Mouse (Mus musculus): ENCODE measurements at regions not wholly inside any gene's neighbourhood (a gene's known extent, or its start where the extent isn't known, plus 50 kb on each side); places are given as distances from the start of the nearest gene placed in this dataset.
A peak's percentile ranks its signal among the peaks of the same experiment; 100 is the strongest.
"Not testable (repeated sequence)": the region's sequence is repeated elsewhere in the genome, so short reads cannot be mapped to it uniquely, and the experiment has no call there.

DNA sequence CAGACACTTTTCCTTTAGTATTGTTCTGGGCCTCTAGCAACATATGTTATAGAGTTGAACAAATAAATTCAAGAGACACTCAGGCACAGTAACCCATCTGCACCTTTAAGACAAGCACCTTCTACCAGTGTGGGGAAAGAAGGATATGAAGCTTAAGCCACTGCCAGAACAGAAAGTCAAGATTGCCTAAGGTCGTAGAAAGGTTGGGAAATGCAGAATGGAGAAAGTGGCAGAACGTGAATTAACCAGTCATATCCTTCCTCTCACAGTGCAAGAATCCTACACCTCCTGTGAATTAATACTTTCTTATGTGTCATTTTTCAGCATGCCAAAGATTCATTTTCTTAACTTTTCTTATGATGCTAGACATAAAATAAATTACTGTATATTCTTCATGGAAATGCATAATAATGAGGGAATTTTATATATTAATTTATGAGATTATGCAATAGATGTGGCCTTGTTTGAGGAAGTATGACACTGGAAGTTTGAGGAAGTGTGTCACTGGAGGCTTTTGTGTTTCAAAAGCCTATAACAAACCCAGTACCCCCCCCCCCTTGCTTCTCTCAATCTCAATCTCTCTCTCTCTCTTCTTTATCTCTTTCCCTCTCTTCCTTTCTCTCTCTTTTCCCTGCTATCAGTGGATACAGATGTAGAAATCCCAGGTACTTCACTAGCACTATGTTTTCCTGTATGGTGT lies 361.6 kb upstream of the Edil3 start:
- no peak for DNase-seq (ENCODE audit: low spot score)

DNA sequence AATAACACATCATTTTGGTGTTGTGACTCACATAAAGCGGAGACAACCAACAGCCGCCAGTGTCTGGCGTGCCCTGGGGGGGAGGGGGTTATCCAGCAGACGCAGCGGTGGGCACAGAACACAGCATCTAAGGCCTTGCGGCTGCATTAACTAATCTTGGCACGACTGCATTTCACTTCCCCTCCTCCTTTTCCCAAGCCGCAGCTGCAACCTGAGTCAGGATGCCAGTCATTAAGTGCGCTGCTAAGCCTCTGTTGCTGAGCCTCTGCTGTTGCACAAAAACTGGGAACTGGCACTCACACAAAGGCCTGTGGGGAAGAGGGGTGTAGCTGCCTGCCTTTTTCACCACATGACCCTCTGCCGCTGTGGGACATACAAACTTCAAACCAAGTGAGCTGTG lies 331.2 kb upstream of the Edil3 start:
- no peak for DNase-seq (ENCODE audit: low spot score)

DNA sequence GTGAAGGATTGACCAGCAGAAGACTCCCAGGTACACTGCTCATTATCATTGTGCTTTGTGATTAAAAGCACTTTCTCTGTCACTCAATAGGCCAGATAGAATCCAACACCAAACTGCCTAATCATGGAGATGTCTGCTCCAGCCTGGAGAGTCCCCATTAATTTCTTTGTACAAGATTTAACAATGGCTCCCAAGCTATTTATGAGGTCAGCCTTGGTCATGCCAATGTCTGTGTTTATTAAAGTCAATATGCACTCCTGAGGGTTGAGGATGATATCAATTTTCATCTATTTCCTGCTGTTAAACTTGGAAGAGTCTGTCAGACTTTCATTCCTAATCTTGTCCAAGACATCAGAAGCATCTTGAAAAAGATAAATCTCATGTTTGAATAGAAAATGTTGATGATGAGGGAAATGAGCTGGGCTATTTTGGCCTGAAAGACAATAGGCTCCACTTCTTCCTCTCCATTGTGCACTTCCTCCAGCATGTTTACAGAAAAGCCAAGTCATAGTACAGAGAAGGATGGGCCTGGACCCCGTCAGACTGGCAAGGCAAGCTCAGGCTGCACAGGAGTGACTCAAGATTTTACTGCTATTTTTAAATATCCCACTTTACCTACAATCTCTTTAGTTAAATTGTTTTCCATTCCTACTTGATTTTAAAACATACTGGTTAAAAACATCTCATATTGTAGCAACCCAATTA lies 310.3 kb upstream of the Edil3 start:
- DNase-seq (ENCODE audit: low spot score) = no peak

DNA sequence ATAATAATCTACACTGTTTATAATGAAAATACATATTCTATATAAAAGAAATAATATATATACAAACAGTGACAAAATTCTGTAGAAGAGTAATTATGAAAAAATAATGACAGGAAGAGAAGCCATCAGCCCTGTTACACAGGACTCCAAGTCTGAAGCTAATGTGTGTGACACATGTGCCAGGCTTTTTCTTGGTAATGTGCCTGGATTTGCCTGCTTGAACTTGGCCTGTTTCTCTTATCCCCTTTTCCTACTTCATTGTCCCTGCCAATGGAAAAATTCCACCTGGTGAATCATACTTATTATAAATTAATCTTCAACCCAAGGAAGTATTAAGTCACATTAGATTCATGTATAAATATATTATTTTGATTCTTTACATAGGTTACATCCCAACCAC lies 286.5 kb upstream of the Edil3 start:
- DNase-seq (ENCODE audit: low spot score) = no peak

DNA sequence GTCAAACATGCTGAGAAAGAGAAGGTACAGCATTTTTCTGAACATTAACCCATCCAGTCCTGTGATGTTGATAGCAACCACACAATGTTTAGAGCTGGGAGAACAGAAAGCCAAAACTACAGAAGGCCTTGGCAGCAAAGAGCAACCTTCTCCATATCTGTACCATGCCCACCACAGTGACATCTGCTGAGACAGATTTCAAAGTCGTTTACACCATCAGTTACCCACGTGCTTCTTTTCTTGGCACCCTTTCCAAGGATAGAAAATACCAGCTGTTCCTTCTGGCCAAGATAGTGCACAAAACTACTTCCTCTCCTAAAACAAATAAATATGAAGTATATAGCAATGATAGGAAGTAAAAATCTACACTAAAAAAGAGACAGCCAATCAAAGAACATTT lies 266.8 kb upstream of the Edil3 start:
- peak; percentile 46 for DNase-seq (ENCODE audit: low spot score)

DNA sequence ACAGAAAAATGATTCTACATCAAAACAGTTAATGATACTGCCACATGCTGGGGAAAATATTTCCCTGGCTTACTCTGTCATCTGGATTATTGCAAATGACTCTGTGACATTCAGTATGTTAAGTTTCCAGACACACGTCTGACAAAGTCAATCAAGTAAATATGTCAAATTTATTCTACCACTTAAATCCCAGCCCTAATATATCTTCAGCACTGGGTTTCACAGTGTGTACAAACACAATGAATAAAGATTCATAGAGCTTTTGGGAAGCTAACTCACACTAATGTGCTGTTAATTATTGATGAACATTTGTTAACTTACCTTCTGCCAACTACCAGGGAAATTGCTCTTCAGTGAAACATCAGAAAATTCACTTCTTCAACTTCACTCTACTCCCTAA lies 256.3 kb upstream of the Edil3 start:
- DNase-seq (ENCODE audit: low spot score) = no peak

DNA sequence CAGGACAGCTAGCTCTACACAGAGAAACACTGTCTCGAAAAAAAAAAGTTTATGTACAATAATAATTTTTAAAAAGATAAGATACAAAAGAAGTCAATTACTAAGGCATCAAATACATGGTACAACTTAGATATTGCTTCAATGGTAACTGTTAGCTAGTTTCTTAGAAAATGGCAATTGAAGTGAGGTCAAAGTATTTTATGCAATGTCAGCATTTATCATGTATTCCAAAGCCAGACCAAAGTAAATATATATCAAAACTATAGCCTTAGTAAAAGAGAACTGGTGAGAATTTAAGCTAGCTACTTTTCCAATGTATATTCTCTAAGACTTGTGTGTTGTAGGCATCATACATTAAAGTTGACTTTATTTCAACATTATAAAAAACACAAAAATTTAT lies 219.0 kb upstream of the Edil3 start:
- DNase-seq (ENCODE audit: low spot score) = no peak

DNA sequence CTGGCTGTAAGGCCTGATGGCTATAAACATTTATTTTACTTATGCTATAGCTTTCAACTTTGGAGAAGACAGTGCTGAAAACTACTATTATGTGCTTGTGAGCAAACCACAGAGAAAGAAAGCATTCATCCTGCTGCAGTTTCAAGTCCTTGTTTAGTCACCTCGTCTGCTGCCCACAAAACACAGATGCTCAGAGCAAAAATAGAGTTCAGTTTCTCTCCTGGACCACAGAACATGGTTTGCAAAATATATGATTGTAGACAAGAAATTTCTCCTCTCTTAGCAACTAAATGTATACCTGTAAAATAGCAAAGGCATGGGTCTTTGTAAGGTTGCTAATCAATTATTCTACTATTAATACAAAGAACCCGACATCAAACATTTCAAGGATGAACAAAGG lies 210.7 kb upstream of the Edil3 start:
- DNase-seq (ENCODE audit: low spot score) = no peak

DNA sequence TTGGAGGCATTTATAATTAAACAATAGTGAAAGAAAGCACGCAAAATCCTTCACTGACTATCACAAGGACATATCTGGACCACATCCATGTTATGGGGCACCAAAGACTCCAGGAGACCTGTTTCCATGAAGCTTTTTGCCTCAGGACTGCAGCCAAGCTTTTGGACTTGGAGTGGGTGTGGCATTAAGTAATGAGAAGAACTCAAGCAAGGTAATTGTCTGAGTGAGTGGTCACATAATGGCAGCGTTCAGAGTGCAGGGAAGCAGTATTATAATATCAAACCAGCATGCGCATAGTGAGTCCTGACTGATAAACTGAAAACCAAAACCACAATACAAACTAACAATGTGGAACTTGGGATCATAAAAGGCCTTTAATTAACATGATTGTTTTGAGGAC lies 208.0 kb upstream of the Edil3 start:
- no peak for DNase-seq (ENCODE audit: low spot score)

DNA sequence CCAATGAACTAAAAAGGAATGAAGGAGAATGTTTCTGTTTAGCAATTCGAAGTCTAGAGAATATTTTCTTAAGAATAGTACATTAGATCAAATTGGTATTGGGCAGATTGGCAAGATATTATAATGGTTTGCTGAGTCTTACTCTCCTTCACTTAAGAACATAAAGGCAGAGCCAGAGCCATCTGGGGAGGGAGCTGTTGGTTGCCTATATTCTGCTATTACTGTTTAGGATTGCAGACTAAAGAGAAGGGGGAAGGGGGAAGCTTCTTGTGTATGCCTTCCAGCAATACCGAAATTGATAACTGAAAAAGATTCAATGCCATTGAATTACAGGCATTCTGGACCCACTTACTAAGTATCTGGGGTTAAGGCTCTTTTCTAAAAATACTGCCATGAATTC lies 171.1 kb upstream of the Edil3 start:
- no peak for DNase-seq (ENCODE audit: low spot score)

DNA sequence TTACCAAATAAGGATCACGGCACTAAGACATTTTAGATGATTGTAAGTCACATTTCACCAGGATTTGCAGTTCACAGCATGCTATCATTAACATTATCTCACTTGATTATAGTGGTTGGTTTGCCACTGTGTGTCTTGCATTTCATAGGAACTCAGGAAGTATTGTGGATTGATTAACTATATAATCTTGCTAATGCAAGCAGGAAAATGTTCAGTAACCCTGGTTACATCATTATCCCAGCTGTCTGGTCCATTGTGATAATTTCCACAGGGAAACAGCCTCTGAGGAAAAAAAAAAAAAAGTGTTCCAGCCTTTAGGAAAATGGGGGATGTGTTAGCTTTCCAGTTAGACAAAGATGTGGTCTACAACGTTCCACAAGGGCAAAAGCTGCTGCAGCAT lies 170.2 kb upstream of the Edil3 start:
- no peak for DNase-seq (ENCODE audit: low spot score)

DNA sequence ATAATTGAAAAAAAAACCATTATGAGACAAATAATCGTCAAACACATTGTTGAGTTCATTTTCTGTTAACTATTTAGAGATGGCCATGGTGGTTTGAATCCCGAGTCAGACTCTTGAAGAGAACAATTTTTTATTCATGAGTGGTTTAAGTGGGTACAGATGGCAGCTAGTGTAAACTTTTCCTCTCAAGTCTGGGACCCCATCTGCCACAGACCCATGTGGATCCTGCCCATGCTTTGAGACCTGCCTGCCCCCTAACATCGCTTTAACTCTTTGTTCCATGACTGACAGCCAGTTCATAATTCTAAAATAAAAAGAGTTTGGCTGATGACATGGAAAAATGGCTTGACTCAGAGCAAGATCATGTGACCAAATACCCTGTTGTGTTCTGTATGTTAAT lies 166.2 kb upstream of the Edil3 start:
- DNase-seq (ENCODE audit: low spot score) = no peak

DNA sequence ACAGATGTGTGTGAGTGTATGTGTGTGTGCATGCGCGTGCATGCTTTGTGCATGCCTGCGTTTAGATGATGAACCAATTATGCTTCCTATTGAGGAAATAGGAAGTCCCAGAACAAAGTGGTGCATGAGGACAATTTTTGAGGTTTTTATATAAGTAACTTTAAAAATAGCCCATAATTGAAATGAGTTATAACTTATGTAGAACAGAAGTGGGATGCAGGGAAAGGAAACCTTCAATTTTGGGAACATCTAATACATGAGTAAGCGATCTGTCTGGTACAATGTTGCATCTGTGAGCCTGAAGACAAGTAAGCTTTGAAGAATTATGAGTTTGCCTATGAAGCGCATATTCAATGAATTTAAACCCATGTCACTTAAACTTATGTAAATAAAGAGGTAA lies 145.4 kb upstream of the Edil3 start:
- no peak for DNase-seq (ENCODE audit: low spot score)

DNA sequence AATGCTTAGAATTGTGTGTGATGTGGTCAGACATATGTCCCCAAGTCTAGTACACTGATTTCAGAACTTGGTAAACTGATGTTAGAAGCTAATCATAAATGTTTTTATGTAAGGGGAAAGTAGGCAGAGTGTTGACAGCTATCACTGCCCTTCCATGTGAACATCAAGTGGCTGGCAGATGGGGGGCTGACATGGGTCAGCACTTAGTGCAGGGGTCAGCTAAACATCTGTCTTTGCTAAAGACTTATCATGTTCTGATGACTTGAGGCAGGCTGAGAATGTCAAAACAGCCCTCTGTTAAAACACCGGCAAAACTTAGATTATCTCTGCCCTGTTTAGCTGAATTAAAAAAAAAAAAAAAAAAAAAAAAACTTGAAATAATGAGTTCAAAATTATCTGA lies 116.7 kb upstream of the Edil3 start:
- DNase-seq (ENCODE audit: low spot score) = no peak

DNA sequence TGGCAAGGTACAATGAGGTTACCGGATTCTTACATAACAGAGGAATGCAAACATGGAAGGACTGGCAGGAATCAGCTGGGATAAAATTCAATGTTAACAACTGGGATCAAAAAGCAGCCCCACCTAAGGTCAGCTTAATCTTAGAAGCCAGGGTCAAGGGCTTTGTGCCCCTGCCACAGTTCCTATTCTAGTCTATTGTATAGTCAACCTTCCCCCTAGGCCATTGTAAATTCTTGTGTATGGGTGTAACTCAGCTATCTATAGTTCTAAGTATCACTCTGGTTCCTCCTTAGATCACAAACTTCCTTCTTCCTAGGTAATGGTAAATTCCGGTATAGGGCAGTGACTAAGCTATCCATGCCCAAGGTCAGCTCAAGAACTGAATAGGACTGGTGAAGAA lies 91.6 kb upstream of the Edil3 start:
- not testable (repeated sequence) for DNase-seq (ENCODE audit: low spot score)

DNA sequence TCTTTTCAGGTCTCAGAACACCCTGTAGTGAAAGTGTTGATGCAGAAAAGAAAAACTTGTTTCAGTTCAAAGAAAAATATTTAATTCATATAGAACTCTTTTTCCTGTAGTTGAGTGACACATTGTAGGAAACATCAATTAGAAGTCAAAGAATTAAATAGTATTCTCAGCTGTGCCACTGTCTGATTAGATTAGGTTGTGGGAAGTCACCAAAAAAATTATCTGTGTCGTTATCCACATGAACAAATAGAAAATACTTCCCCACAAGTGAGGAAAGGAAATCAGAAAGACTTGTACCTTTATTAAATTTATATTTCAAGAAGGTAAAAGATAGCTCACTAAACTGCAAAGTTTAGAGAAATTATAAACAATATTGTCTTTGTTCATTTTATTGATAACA lies 71.4 kb upstream of the Edil3 start:
- DNase-seq (ENCODE audit: low spot score) = no peak
